Mouse (Mus musculus) regulatory T cell (primary cell): ENCODE data around the gene Rhox3f.
"Not testable (repeated sequence)": the region's sequence is repeated elsewhere in the genome, so short reads cannot be mapped to it uniquely, and the experiment has no call there.

Experiments
- in situ Hi-C: fragments of 300-600 bp; cut with MboI, MseI; formaldehyde crosslinking; loops from one replicate; pipeline ENCODE4 v1.15.1; 2025; ENCODE audit warnings: high pct_unique_total_duplicates

Gene Rhox3f

GRCm38 (mm10) chrX:37580692-37581091 lies at the start of gene Rhox3f:
Rhox3f (plus strand) TSS chrX:37580992.
- in situ Hi-C loops: not testable (repeated sequence)

GRCm38 (mm10) chrX:37541719-37542118 lies 39.1 kb upstream of the Rhox3f start, which contains the start of gene Rhox3e:
Rhox3e (plus strand) TSS chrX:37542019.
- in situ Hi-C loops: loop anchor here (5.0 kb wide), 1 partner anchor 36 kb away; no protein-coding TSS in a partner anchor

GRCm38 (mm10) chrX:37557112-37557511 lies 23.7 kb upstream of the Rhox3f start, which contains the start of gene Rhox4e:
Rhox4e (plus strand) TSS chrX:37557412.
- in situ Hi-C loops: not testable (repeated sequence)

GRCm38 (mm10) chrX:37571105-37571504 lies 9.7 kb upstream of the Rhox3f start, which contains the start of gene Rhox2f:
Rhox2f (plus strand) TSS chrX:37571405.
- in situ Hi-C loops: not testable (repeated sequence)

GRCm38 (mm10) chrX:37572638-37573037 lies 8.2 kb upstream of the Rhox3f start:
- in situ Hi-C loops: not testable (repeated sequence)

GRCm38 (mm10) chrX:37607604-37608003 lies 26.8 kb downstream of the Rhox3f start, which contains the start of gene Rhox4f:
Rhox4f (minus strand) TSS chrX:37607704.
- in situ Hi-C loops: not testable (repeated sequence)

- in situ Hi-C loops: not testable (repeated sequence)
These were observed 47.7 kb downstream of the Rhox3f start, which contains the start of gene Rhox3g for GRCm38 (mm10) chrX:37628512-37628911. Rhox3g (minus strand) TSS chrX:37628612.
